ENCODE assay signal across 9 mouse cellular contexts in the genomic region with DNA sequence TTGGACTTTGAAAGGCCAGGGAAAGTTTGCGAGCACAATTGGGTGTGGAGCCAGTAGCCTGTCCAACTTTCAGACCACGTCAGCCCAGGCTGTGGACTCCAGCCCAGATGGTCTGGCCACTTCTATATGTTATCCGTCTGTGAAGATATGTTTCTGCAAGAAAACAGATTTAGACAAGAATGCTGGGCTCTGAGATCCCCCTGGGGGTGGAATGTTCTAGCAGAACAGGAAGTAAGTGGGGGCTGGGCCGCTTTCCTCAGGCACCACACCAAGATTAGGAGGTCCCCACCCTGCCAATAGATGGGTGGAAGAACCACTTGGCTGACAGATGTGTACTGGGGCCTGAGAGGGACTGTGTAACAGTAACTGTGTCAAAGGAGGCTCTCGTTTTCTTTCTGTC. TPM values are rescaled to one million over a fixed set of nuclear protein-coding genes. Genes with fewer than 3 reads are reported as not detected.
DNase-seq lines count a peak whose midpoint lies in the region; ATAC-seq lines count a peak whose summit lies in the region.
"Had no signal": no experiment of that assay in that cellular context is flagged by ENCODE, and none has a peak within 500 bp of the region (broad histone marks: within the 10 kb centered on the region; RNA-seq: fewer than 3 reads in every experiment).

No protein-coding gene starts in this region.

- H3K36me3 ChIP-seq in kidney, embryonic 16.5 days (ENCODE audit: insufficient read depth, low read length) = no peaks in the 10 kb centered on the region
- H3K36me3 ChIP-seq: neural tube, embryonic 12.5 days had no signal

- peak; percentile 82 for ATAC-seq in kidney, embryonic 16.5 days (ENCODE audit: low FRiP score, low TSS enrichment)

- H3K4me2 ChIP-seq in kidney, embryonic 16.5 days (replicated peaks; ENCODE audit: low read depth, low read length) = no peak overlapping the region
- H3K4me2 ChIP-seq: neural tube, embryonic 12.5 days had no signal

- 60% methylated on average over 5 of the region's 5 CpGs for WGBS in kidney, embryonic 16.5 days

- no peaks in the 10 kb centered on the region for H3K27me3 ChIP-seq in kidney, embryonic 16.5 days (ENCODE audit: insufficient read depth, low read length)
- H3K27me3 ChIP-seq: neural tube, embryonic 12.5 days had no signal

- H3K9ac ChIP-seq in kidney, embryonic 16.5 days (replicated peaks; ENCODE audit: low read length) = no peak overlapping the region
- H3K9ac ChIP-seq: neural tube, embryonic 12.5 days had no signal

- no peaks in the 10 kb centered on the region for H3K9me3 ChIP-seq in kidney, embryonic 16.5 days (ENCODE audit: low read length)
- H3K9me3 ChIP-seq: neural tube, embryonic 12.5 days had no signal

- peak overlapping the region; percentile 67 for H3K27ac ChIP-seq in kidney, embryonic 16.5 days (ENCODE audit: low read length)
- H3K27ac ChIP-seq: neural tube, embryonic 12.5 days had no signal

- no peak overlapping the region for H3K4me3 ChIP-seq in kidney, embryonic 16.5 days (ENCODE audit: low read length)
- H3K4me3 ChIP-seq: neural tube, embryonic 12.5 days had no signal

- H3K4me1 ChIP-seq in kidney, embryonic 16.5 days (ENCODE audit: insufficient read depth, low read length) = peaks cover 5% of the 10 kb centered on the region; the same call in 1 of the 2 replicates
- H3K4me1 ChIP-seq: neural tube, embryonic 12.5 days had no signal

- DNase-seq in kidney, adult 18-20 months = no peak
- peak; percentile 83 for DNase-seq in heart, adult 9 months (ENCODE audit: low spot score in 2 of 2)
- DNase-seq in kidney, postnatal 14 days = peak; percentile 37
- peak; percentile 57 for DNase-seq in testis, postnatal 10 days (ENCODE audit: low spot score)
- DNase-seq in layer of hippocampus, postnatal 14 days (ENCODE audit: low spot score in 2 of 2) = no peak
- DNase-seq in thymus, postnatal 4 days = no peak
- no peak for DNase-seq in left cerebral cortex, postnatal 4 days

- intact Hi-C loops in left cerebral cortex, postnatal 4 days (cut with DNase I) = no loop called here

RNA-seq across cellular contexts. Expression of gene Col5a1, which starts 37.8 kb away (rescaled TPM):
- polyA plus RNA-seq in kidney, embryonic 16.5 days (2015; fragmentation: Nextera tagmentation; extraction: Ambion mirVana) = 50.1 and 55.8 TPM in 2 replicates
- 1 to 10 TPM; 5.9 to 6.1 TPM for total RNA-seq in layer of hippocampus, postnatal 14 days (2021)
- 10 to 100 TPM; 11.1 to 12.4 TPM for total RNA-seq in left cerebral cortex, postnatal 4 days (2021)

Comparison
In these comparisons a context has a peak if more than half of its experiments do, and no peak if none do; other contexts are left out.
1. DNase-seq: peak in heart, adult 9 months (2 of 2), kidney, postnatal 14 days (single experiment) and testis, postnatal 10 days (single experiment); none in kidney, adult 18-20 months (single experiment), layer of hippocampus, postnatal 14 days (0 of 2), thymus, postnatal 4 days (single experiment) and left cerebral cortex, postnatal 4 days (single experiment).